Mouse (Mus musculus) thymus, postnatal 10 days (tissue): ENCODE measurements around the gene Rasgef1a.

Experiments
- DNase-seq, 2 experiments: peaks; one replicate each; pipeline ENCODE4 v3.0.0; 2021; ENCODE audit warnings: low spot score in 2 of 2

Rasgef1a gene

GRCm38 (mm10) chr6:118022898-118023635 lies 11.8 kb downstream of the Rasgef1a start:
- no peak for DNase-seq

- DNase-seq = no peak
Observed at GRCm38 (mm10) chr6:118027036-118027435, 15.8 kb downstream of the Rasgef1a start.

- DNase-seq = no peak
Observed at GRCm38 (mm10) chr6:118031467-118031866, 20.2 kb downstream of the Rasgef1a start.

- DNase-seq = no peak
Observed at GRCm38 (mm10) chr6:118035639-118036038, 24.4 kb downstream of the Rasgef1a start.

- no peak for DNase-seq
Observed at GRCm38 (mm10) chr6:118036118-118036805, 25.0 kb downstream of the Rasgef1a start.

- no peak for DNase-seq
Observed at GRCm38 (mm10) chr6:118036866-118037265, 25.6 kb downstream of the Rasgef1a start.

GRCm38 (mm10) chr6:118045180-118045579 lies 33.9 kb downstream of the Rasgef1a start:
- DNase-seq = no peak

GRCm38 (mm10) chr6:118045892-118046291 lies 34.7 kb downstream of the Rasgef1a start:
- DNase-seq = no peak

GRCm38 (mm10) chr6:118046511-118046910 lies 35.3 kb downstream of the Rasgef1a start:
- no peak for DNase-seq

GRCm38 (mm10) chr6:118046924-118047323 lies 35.7 kb downstream of the Rasgef1a start:
- DNase-seq = no peak

GRCm38 (mm10) chr6:118047811-118048505 lies 36.7 kb downstream of the Rasgef1a start:
- no peak for DNase-seq

GRCm38 (mm10) chr6:118049776-118050175 lies 38.5 kb downstream of the Rasgef1a start:
- DNase-seq = no peak

- no peak for DNase-seq
Observed at GRCm38 (mm10) chr6:118051474-118051873, 40.2 kb downstream of the Rasgef1a start.

GRCm38 (mm10) chr6:118055209-118055608 lies 44.0 kb downstream of the Rasgef1a start:
- no peak for DNase-seq

- DNase-seq = no peak
Observed at GRCm38 (mm10) chr6:118061266-118061665, 50.0 kb downstream of the Rasgef1a start.

- no peak for DNase-seq
Observed at GRCm38 (mm10) chr6:118063266-118063665, 52.0 kb downstream of the Rasgef1a start.

- peak in 1 of 2 experiments; percentile 48 for DNase-seq
Observed at GRCm38 (mm10) chr6:118064968-118065530, 53.8 kb downstream of the Rasgef1a start.

GRCm38 (mm10) chr6:118065837-118066198 lies 54.6 kb downstream of the Rasgef1a start:
- DNase-seq = no peak

GRCm38 (mm10) chr6:118066199-118067081 lies 55.2 kb downstream of the Rasgef1a start:
- peak in 1 of 2 experiments; percentile 11 for DNase-seq

- DNase-seq = no peak
Observed at GRCm38 (mm10) chr6:118067720-118068119, 56.5 kb downstream of the Rasgef1a start.

GRCm38 (mm10) chr6:118070321-118071012 lies 59.2 kb downstream of the Rasgef1a start:
- DNase-seq = no peak
